ENCODE assay signal across 10 mouse cellular contexts in the genomic region with DNA sequence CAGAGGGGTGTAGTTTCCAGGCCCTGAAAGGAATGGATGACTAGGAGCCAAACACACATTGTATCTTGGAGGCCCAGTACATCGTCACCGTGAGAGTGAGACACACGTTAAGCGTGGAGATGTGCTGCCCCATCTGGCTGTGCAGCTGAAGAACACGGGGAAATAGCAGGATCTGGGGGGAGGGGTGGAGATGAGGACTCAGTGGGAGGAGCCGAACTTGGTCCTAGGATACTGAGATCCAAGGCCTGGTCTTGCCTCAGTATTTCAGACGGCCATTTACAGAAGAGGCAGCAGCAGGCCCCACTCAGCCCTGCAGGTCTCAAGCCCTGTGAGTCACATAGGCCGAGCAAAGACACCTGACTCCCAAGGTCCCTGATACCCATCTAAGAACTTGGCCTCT.
DNase-seq lines count a peak whose midpoint lies in the region; ATAC-seq and TF ChIP-seq lines count a peak whose summit lies in the region.
"Had no signal": no experiment of that assay in that cellular context is flagged by ENCODE, and none has a peak within 500 bp of the region (broad histone marks: within the 10 kb centered on the region; RNA-seq: fewer than 3 reads in every experiment).

No protein-coding gene starts in this region.

- H3K9me3 ChIP-seq in embryonic facial prominence, embryonic 10.5 days, result no peaks in the 10 kb centered on the region
- H3K9me3 ChIP-seq: embryonic facial prominence, embryonic 15.5 days had no signal

- TF ChIP-seq POLR2A in thymus, adult 2 months (IDR thresholded peaks at IDR 0.05; ENCODE audit: control insufficient read depth, extremely low read depth, insufficient read depth, low read length, poor library complexity), result no peak

- WGBS in embryonic facial prominence, embryonic 10.5 days, result 65% methylated on average over 8 of the region's 8 CpGs
- WGBS in thymus, adult 2 months, result 83% methylated on average over 8 of the region's 8 CpGs

- peaks cover 16% of the 10 kb centered on the region for H3K4me1 ChIP-seq in embryonic facial prominence, embryonic 10.5 days
- no peaks in the 10 kb centered on the region for H3K4me1 ChIP-seq in thymus, adult 2 months (replicated peaks; ENCODE audit: control insufficient read depth, insufficient read depth, low read length)
- H3K4me1 ChIP-seq: embryonic facial prominence, embryonic 15.5 days had no signal

- peak in 1 of 2 experiments; percentile 51 for DNase-seq in layer of hippocampus, adult 2 months (ENCODE audit: low spot score in 2 of 2)
- DNase-seq in layer of hippocampus, postnatal 14 days (ENCODE audit: low spot score in 2 of 2), result no peak
- peak; percentile 21 for DNase-seq in embryonic facial prominence, embryonic 10.5 days (ENCODE audit: low spot score)
- DNase-seq in left cerebral cortex, adult 18-20 months (ENCODE audit: low spot score in 2 of 2), result peak; percentile 55
- DNase-seq in right cerebral cortex, adult 18-20 months, result peak; percentile 57
- DNase-seq in thymus, adult 18-20 months, result no peak
- no peak for DNase-seq in thymus, adult 2 months
- DNase-seq: lung, adult 2 months had no signal

- 0 out of 2 replicates have a peak, but pooled peaks cover 3% of the 10 kb centered on the region for H3K27me3 ChIP-seq in embryonic facial prominence, embryonic 10.5 days (replicated peaks; ENCODE audit: low read depth, poor library complexity, severe bottlenecking)
- no peaks in the 10 kb centered on the region for H3K27me3 ChIP-seq in thymus, adult 2 months (ENCODE audit: control insufficient read depth, insufficient read depth, low read length)
- H3K27me3 ChIP-seq: embryonic facial prominence, embryonic 15.5 days had no signal

- no peak for ATAC-seq in CD4-positive, CD25-positive, alpha-beta regulatory T cell, adult 4 months

- H3K27ac ChIP-seq in layer of hippocampus, adult 2 months, result peak overlapping the region; percentile 48; the same call in 1 of the 2 replicates
- no peak overlapping the region for H3K27ac ChIP-seq in embryonic facial prominence, embryonic 10.5 days (replicated peaks)
- no peak overlapping the region for H3K27ac ChIP-seq in thymus, adult 2 months (ENCODE audit: control insufficient read depth, insufficient read depth, low read length)
- H3K27ac ChIP-seq: embryonic facial prominence, embryonic 15.5 days had no signal

- TF ChIP-seq CTCF in layer of hippocampus, adult 2 months (conservative IDR thresholded peaks at IDR 0.05), result peak; percentile 48
- TF ChIP-seq CTCF in thymus, adult 2 months (IDR thresholded peaks at IDR 0.05; ENCODE audit: borderline replicate concordance, control insufficient read depth, extremely low read depth, insufficient read depth, low read length, poor library complexity), result no peak

- no peaks in the 10 kb centered on the region for H3K36me3 ChIP-seq in embryonic facial prominence, embryonic 10.5 days (replicated peaks)
- H3K36me3 ChIP-seq in thymus, adult 2 months (ENCODE audit: control insufficient read depth, insufficient read depth, low read length), result no peaks in the 10 kb centered on the region
- H3K36me3 ChIP-seq: embryonic facial prominence, embryonic 15.5 days had no signal

- H3K4me3 ChIP-seq in layer of hippocampus, adult 2 months, result no peak overlapping the region
- H3K4me3 ChIP-seq in embryonic facial prominence, embryonic 10.5 days, result no peak overlapping the region
- no peak overlapping the region for H3K4me3 ChIP-seq in thymus, adult 2 months (ENCODE audit: control insufficient read depth, insufficient read depth, low read length)
- H3K4me3 ChIP-seq: embryonic facial prominence, embryonic 15.5 days had no signal

Comparison
In these comparisons a context has a peak if more than half of its experiments do, and no peak if none do; other contexts are left out.
1. DNase-seq: peak in embryonic facial prominence, embryonic 10.5 days (single experiment), left cerebral cortex, adult 18-20 months (2 of 2) and right cerebral cortex, adult 18-20 months (single experiment); none in layer of hippocampus, postnatal 14 days (0 of 2), thymus, adult 18-20 months (0 of 2) and thymus, adult 2 months (single experiment).